Mouse (Mus musculus) spleen, adult 2 months (tissue): ENCODE data around the gene Dgki.

ENCODE experiments used
- CTCF ChIP-seq: fragments of 200-500 bp; IDR thresholded peaks from 2 replicates; pipeline ENCODE4 v1.5.1; 2011; ENCODE audit warnings: mild to moderate bottlenecking, inconsistent platforms; ENCODE audit not compliant: insufficient read depth, insufficient read length, insufficient replicate concordance; ENCODE audit errors: extremely low read depth
- POLR2A ChIP-seq: fragments of 200-500 bp; IDR thresholded peaks from 2 replicates; pipeline ENCODE4 v1.6.1; 2011; ENCODE audit warnings: low read depth, low read length, inconsistent platforms

DNA sequence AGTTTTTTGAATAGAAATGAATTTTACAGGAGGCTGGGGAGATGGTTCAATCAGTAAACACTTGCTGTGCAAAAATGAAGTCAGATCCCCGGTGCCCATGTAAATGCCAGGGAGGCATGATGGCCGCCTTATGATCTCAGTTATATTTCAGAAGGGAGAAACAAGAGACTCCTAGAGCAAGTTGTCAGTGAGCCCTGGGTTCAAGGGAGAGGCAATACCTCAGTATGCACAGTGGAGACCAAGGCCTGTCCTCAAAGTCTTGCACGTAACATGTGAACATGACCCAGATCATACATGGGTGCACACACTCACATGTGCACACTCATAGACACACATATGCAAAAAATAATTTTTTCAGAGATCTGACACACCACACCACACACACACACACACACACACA is 9.3 kb downstream of the Dgki start:
- TF ChIP-seq CTCF (no peak), POLR2A (no peak)
